Mouse (Mus musculus) C2C12 (cell line): ENCODE measurements around the gene Trim44. TPM values are rescaled to one million over a fixed set of nuclear protein-coding genes. Genes with fewer than 3 reads are reported as not detected.

Experiments
- H3K27me3 ChIP-seq: one replicate; pipeline ENCODE4 v1.6.1; 2011; ENCODE audit not compliant: control insufficient read depth, insufficient read depth, insufficient read length
- H3K36me3 ChIP-seq: one replicate; pipeline ENCODE4 v1.6.1; 2011; ENCODE audit not compliant: control insufficient read depth, insufficient read depth
- H3K4me3 ChIP-seq: one replicate; pipeline ENCODE4 v1.5.1; 2011; ENCODE audit warnings: mild to moderate bottlenecking, control low read depth; ENCODE audit not compliant: poor library complexity, insufficient read depth, severe bottlenecking
- H3K79me2 ChIP-seq: one replicate; pipeline ENCODE4 v1.6.1; 2011; ENCODE audit not compliant: control insufficient read depth, insufficient read depth
- H3K79me3 ChIP-seq: one replicate; pipeline ENCODE4 v1.6.1; 2011; ENCODE audit warnings: low read depth, control low read depth
- H3ac ChIP-seq: one replicate; pipeline ENCODE3; 2011; ENCODE audit warnings: low read depth; ENCODE audit not compliant: control insufficient read depth, insufficient read length
- CEBPB ChIP-seq: IDR thresholded peaks from one replicate; pipeline ENCODE4 v1.6.1; 2011; ENCODE audit warnings: low read depth, mild to moderate bottlenecking, control low read depth, moderate library complexity
- CTCF ChIP-seq: IDR thresholded peaks from one replicate; pipeline ENCODE4 v1.5.1; 2011; ENCODE audit not compliant: control insufficient read depth, insufficient read depth, insufficient read length
- FOSL1 ChIP-seq: IDR thresholded peaks from one replicate; pipeline ENCODE4 v1.8.0; 2011; ENCODE audit warnings: mild to moderate bottlenecking, low read length; ENCODE audit not compliant: poor library complexity, insufficient read depth, severe bottlenecking
- MAX ChIP-seq: IDR thresholded peaks from one replicate; pipeline ENCODE4 v1.6.1; 2011; ENCODE audit warnings: mild to moderate bottlenecking, control low read depth
- MYOD1 ChIP-seq: IDR thresholded peaks from one replicate; pipeline ENCODE4 v1.6.1; 2011; ENCODE audit warnings: low read depth; ENCODE audit not compliant: control insufficient read depth, insufficient read length
- MYOG ChIP-seq: IDR thresholded peaks from one replicate; pipeline ENCODE4 v1.6.1; 2011; ENCODE audit not compliant: control insufficient read depth, insufficient read length; ENCODE audit errors: extremely low read depth
- USF1 ChIP-seq: IDR thresholded peaks from one replicate; pipeline ENCODE4 v1.6.1; 2011; ENCODE audit warnings: low read depth, mild to moderate bottlenecking, control low read depth, moderate library complexity
- polyA plus RNA-seq: library from polyadenylated mRNA; unstranded; fragments of >200 nt; fragmentation: generic; extraction: Trizol; gene quantifications from one replicate; pipeline ENCODE4 v1.2.1, GENCODE M21; 2012; ENCODE audit warnings: missing spikeins

Trim44 gene
- polyA plus RNA-seq, 1 experiment, result 12.9 TPM

- peaks cover 9% of the 10 kb centered on the region for H3K36me3 ChIP-seq
- no peak overlapping the region for H3K4me3 ChIP-seq
- H3K79me3 ChIP-seq, result peaks cover 42% of the 10 kb centered on the region
- H3K79me2 ChIP-seq, result peaks cover 66% of the 10 kb centered on the region
- H3K27me3 ChIP-seq, result no peaks in the 10 kb centered on the region
- TF ChIP-seq MYOD1 (no peak), USF1 (no peak), CTCF (no peak), FOSL1 (no peak), MYOG (no peak), CEBPB (no peak), MAX (no peak)
- H3ac ChIP-seq, result no peak overlapping the region
Measured at GRCm38 (mm10) chr2:102384057-102384456, 23.6 kb downstream of the Trim44 start.

GRCm38 (mm10) chr2:102383069-102383834 is 24.4 kb downstream of the Trim44 start:
- peaks cover 9% of the 10 kb centered on the region for H3K36me3 ChIP-seq
- TF ChIP-seq CEBPB (no peak), USF1 (peak; percentile 67), FOSL1 (no peak), MAX (no peak), MYOG (no peak), CTCF (no peak)
- H3K27me3 ChIP-seq, result no peaks in the 10 kb centered on the region
- H3K79me2 ChIP-seq, result peaks cover 58% of the 10 kb centered on the region
- no peak overlapping the region for H3K4me3 ChIP-seq
- no peak overlapping the region for H3ac ChIP-seq
- peaks cover 33% of the 10 kb centered on the region for H3K79me3 ChIP-seq

GRCm38 (mm10) chr2:102382519-102382918 is 25.1 kb downstream of the Trim44 start:
- H3K79me2 ChIP-seq, result peaks cover 53% of the 10 kb centered on the region
- H3K36me3 ChIP-seq, result peaks cover 9% of the 10 kb centered on the region
- H3ac ChIP-seq, result no peak overlapping the region
- no peak overlapping the region for H3K4me3 ChIP-seq
- TF ChIP-seq CTCF (no peak), MYOG (no peak), CEBPB (no peak)
- no peaks in the 10 kb centered on the region for H3K27me3 ChIP-seq
- H3K79me3 ChIP-seq, result peaks cover 28% of the 10 kb centered on the region

DNA sequence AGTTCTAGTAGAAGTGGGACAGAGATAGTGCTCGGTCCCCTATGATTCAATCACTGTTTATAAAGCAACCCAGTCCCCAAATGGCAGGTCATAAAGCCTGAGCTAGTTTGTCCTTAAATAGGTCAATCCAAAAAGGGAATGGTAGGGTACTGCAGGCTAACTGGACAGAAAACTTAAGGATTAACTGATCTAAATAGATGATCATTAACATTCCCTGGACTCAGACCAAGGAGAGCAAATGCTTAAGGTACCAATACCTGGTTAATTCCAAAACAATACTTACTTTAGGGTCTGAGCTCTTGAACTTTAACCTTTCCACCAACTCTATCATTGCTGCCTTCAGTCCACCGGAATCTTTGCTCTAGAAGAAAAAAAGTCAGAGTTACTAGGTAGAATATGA is 27.0 kb downstream of the Trim44 start:
- Histone ChIP-seq H3K27me3 (no peaks in the 10 kb centered on the region), H3K36me3 (peaks cover 9% of the 10 kb centered on the region), H3K79me3 (peaks cover 19% of the 10 kb centered on the region), H3K79me2 (peaks cover 54% of the 10 kb centered on the region), H3K4me3 (no peak overlapping the region), H3ac (no peak overlapping the region)
- TF ChIP-seq USF1 (no peak), CEBPB (no peak), FOSL1 (no peak)

GRCm38 (mm10) chr2:102378928-102379327 is 28.7 kb downstream of the Trim44 start:
- H3K36me3 ChIP-seq, result peaks cover 9% of the 10 kb centered on the region
- no peak overlapping the region for H3K4me3 ChIP-seq
- no peaks in the 10 kb centered on the region for H3K27me3 ChIP-seq
- no peak overlapping the region for H3ac ChIP-seq
- no peak for TF ChIP-seq CEBPB
- TF ChIP-seq USF1, result no peak
- no peak for TF ChIP-seq MAX
- TF ChIP-seq FOSL1, result no peak
- no peak for TF ChIP-seq MYOG
- TF ChIP-seq MYOD1, result no peak
- no peak for TF ChIP-seq CTCF
- peaks cover 13% of the 10 kb centered on the region for H3K79me3 ChIP-seq
- peaks cover 42% of the 10 kb centered on the region for H3K79me2 ChIP-seq

DNA sequence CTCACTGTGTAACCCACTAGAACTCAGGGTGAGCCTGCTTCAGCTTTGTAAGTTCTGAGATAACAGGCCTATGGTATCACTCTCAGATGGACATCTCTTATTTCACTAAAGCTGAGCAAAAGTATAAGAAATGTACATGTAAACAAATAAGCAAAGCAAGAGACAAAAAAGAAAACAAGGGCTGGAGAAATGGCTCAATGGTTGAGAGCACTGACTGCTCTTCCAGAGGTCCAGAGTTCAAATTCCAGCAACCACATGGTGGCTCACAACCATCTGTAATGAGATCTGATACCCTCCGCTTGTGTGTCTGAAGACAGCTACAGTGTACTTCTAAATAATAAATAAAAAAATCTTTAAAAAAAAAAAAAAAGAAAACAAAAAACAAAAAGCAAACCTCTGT is 29.2 kb downstream of the Trim44 start:
- Histone ChIP-seq H3K27me3 (no peaks in the 10 kb centered on the region), H3K79me2 (peaks cover 36% of the 10 kb centered on the region), H3K4me3 (no peak overlapping the region), H3ac (no peak overlapping the region), H3K79me3 (peaks cover 10% of the 10 kb centered on the region), H3K36me3 (peaks cover 9% of the 10 kb centered on the region)
- TF ChIP-seq USF1 (no peak), MAX (no peak), MYOD1 (no peak), CEBPB (no peak), CTCF (no peak), MYOG (no peak), FOSL1 (no peak)
